In genomic region chr14:26794431-26794830, GRCm38 (mm10) we compare ENCODE assay signal across 14 mouse cellular contexts.
"Had no signal": no experiment of that assay in that cellular context is flagged by ENCODE, and none has a peak within 500 bp of the region (broad histone marks: within the 10 kb centered on the region; RNA-seq: fewer than 3 reads in every experiment).

No protein-coding gene starts in this region.

- ATAC-seq: liver, embryonic 12.5 days had no signal

- H3K4me3 ChIP-seq: layer of hippocampus, adult 2 months; limb, embryonic 10.5 days; limb, embryonic 13.5 days; liver, embryonic 12.5 days; liver, embryonic 15.5 days had no signal

- H3K4me1 ChIP-seq: limb, embryonic 10.5 days; limb, embryonic 13.5 days; liver, embryonic 15.5 days had no signal

- DNase-seq: kidney, postnatal 25 days; layer of hippocampus, adult 9-11 months; liver; lung, adult 18-20 months; lung, postnatal 14 days; lung, postnatal 4 days; midbrain, embryonic 14.5 days; thymus, adult 2 months; thymus, postnatal 14 days had no signal
